In genomic region chrX:162931467-162931866, GRCm38 (mm10) we compare ENCODE assay signal across 26 mouse cellular contexts. TPM values are rescaled to one million over a fixed set of nuclear protein-coding genes. Genes with fewer than 3 reads are reported as not detected.
A peak's percentile ranks its signal among the peaks of the same experiment; 100 is the strongest.
DNase-seq lines count a peak whose midpoint lies in the region; ATAC-seq and TF ChIP-seq lines count a peak whose summit lies in the region.
"Had no signal": no experiment of that assay in that cellular context is flagged by ENCODE, and none has a peak within 500 bp of the region (broad histone marks: within the 10 kb centered on the region; RNA-seq: fewer than 3 reads in every experiment).

No protein-coding gene starts in this region.

- ATAC-seq in heart, embryonic 11.5 days (replicated peaks; ENCODE audit: insufficient number of reproducible peaks, low FRiP score, low TSS enrichment) = no peak
- ATAC-seq in liver, embryonic 16.5 days (ENCODE audit: low read depth) = peak; percentile 24; the same call in 1 of the 2 replicates
- no peak for ATAC-seq in liver, embryonic 11.5 days (replicated peaks; ENCODE audit: low FRiP score)
- ATAC-seq in stomach, postnatal 0 days (ENCODE audit: low FRiP score, low TSS enrichment) = peak; percentile 89
- ATAC-seq: activated CD4-positive, CD25-positive, alpha-beta regulatory T cell, adult 4 months; CD4-positive, CD25-positive, alpha-beta regulatory T cell, adult 4 months; forebrain, embryonic 13.5 days; forebrain, embryonic 15.5 days; Patski had no signal

- no peak overlapping the region for H3K4me2 ChIP-seq in heart, embryonic 11.5 days
- H3K4me2 ChIP-seq in liver, embryonic 16.5 days (ENCODE audit: low read depth, low read length) = no peak overlapping the region
- H3K4me2 ChIP-seq in liver, embryonic 11.5 days = no peak overlapping the region
- H3K4me2 ChIP-seq in stomach, postnatal 0 days (replicated peaks; ENCODE audit: low read depth) = no peak overlapping the region
- H3K4me2 ChIP-seq: embryonic facial prominence, embryonic 12.5 days; forebrain, embryonic 13.5 days; forebrain, embryonic 15.5 days had no signal

- no peak overlapping the region for H3K27ac ChIP-seq in heart, embryonic 11.5 days (ENCODE audit: low read depth, low read length)
- no peak overlapping the region for H3K27ac ChIP-seq in liver, embryonic 16.5 days (ENCODE audit: low read length)
- H3K27ac ChIP-seq in liver, embryonic 11.5 days (ENCODE audit: low read depth, low read length) = no peak overlapping the region
- H3K27ac ChIP-seq in stomach, postnatal 0 days (replicated peaks) = no peak overlapping the region
- H3K27ac ChIP-seq: embryonic facial prominence, embryonic 10.5 days; embryonic facial prominence, embryonic 12.5 days; forebrain, embryonic 13.5 days; forebrain, embryonic 15.5 days had no signal

- no peak overlapping the region for H3K4me3 ChIP-seq in heart, embryonic 11.5 days (ENCODE audit: low read depth, low read length)
- no peak overlapping the region for H3K4me3 ChIP-seq in liver, embryonic 16.5 days (ENCODE audit: low read depth, low read length)
- H3K4me3 ChIP-seq in liver, embryonic 11.5 days (ENCODE audit: low read depth, low read length) = no peak overlapping the region
- H3K4me3 ChIP-seq in stomach, postnatal 0 days (ENCODE audit: low read depth, low read length) = no peak overlapping the region
- H3K4me3 ChIP-seq: embryonic facial prominence, embryonic 10.5 days; embryonic facial prominence, embryonic 12.5 days; forebrain, embryonic 13.5 days; forebrain, embryonic 15.5 days had no signal

- no peaks in the 10 kb centered on the region for H3K36me3 ChIP-seq in heart, embryonic 11.5 days (ENCODE audit: control insufficient read depth, insufficient read depth, low read length)
- H3K36me3 ChIP-seq in liver, embryonic 16.5 days (ENCODE audit: control insufficient read depth, insufficient read depth) = no peaks in the 10 kb centered on the region
- no peaks in the 10 kb centered on the region; the same call in 1 of the 2 replicates for H3K36me3 ChIP-seq in liver, embryonic 11.5 days (ENCODE audit: control insufficient read depth, insufficient read depth, low read length)
- H3K36me3 ChIP-seq in stomach, postnatal 0 days (ENCODE audit: control insufficient read depth, insufficient read depth, low read length) = no peaks in the 10 kb centered on the region

- H3K9ac ChIP-seq in heart, embryonic 11.5 days (ENCODE audit: low read depth, low read length) = no peak overlapping the region
- H3K9ac ChIP-seq in liver, embryonic 16.5 days (ENCODE audit: low read depth, low read length) = no peak overlapping the region
- no peak overlapping the region for H3K9ac ChIP-seq in liver, embryonic 11.5 days (ENCODE audit: low read depth, low read length)
- no peak overlapping the region for H3K9ac ChIP-seq in stomach, postnatal 0 days (ENCODE audit: low read length)
- H3K9ac ChIP-seq: embryonic facial prominence, embryonic 12.5 days; forebrain, embryonic 13.5 days; forebrain, embryonic 15.5 days had no signal

- TF ChIP-seq EP300 in stomach, postnatal 0 days (optimal IDR thresholded peaks at IDR 0.05) = no peak

- H3K9me3 ChIP-seq in heart, embryonic 11.5 days (replicated peaks; ENCODE audit: control insufficient read depth, low read length) = no peaks in the 10 kb centered on the region
- H3K9me3 ChIP-seq in liver, embryonic 16.5 days (replicated peaks; ENCODE audit: control insufficient read depth, low read length) = no peaks in the 10 kb centered on the region
- H3K9me3 ChIP-seq in liver, embryonic 11.5 days (ENCODE audit: control insufficient read depth, low read length) = no peaks in the 10 kb centered on the region
- H3K9me3 ChIP-seq in stomach, postnatal 0 days (ENCODE audit: control insufficient read depth, low read length) = no peaks in the 10 kb centered on the region
- H3K9me3 ChIP-seq: embryonic facial prominence, embryonic 10.5 days; embryonic facial prominence, embryonic 12.5 days; forebrain, embryonic 13.5 days; forebrain, embryonic 15.5 days; G1E had no signal

- WGBS in heart, embryonic 11.5 days (ENCODE audit: insufficient replicate concordance) = 85% methylated on average over 2 of the region's 2 CpGs
- WGBS in liver, embryonic 16.5 days (ENCODE audit: insufficient replicate concordance) = 62% methylated on average over 2 of the region's 2 CpGs
- 79% methylated on average over 2 of the region's 2 CpGs for WGBS in liver, embryonic 11.5 days
- WGBS in stomach, postnatal 0 days = 75% methylated on average over 2 of the region's 2 CpGs

- H3K27me3 ChIP-seq in heart, embryonic 11.5 days (ENCODE audit: control insufficient read depth, insufficient read depth, low read length) = no peaks in the 10 kb centered on the region
- H3K27me3 ChIP-seq in liver, embryonic 16.5 days (ENCODE audit: control insufficient read depth, insufficient read depth, low read depth, low read length) = no peaks in the 10 kb centered on the region; the same call in 1 of the 2 replicates
- no peaks in the 10 kb centered on the region for H3K27me3 ChIP-seq in liver, embryonic 11.5 days (replicated peaks; ENCODE audit: control insufficient read depth, insufficient read depth, low read length)
- H3K27me3 ChIP-seq in stomach, postnatal 0 days (ENCODE audit: control insufficient read depth, insufficient read depth, low read length) = no peaks in the 10 kb centered on the region
- H3K27me3 ChIP-seq: CH12.LX; embryonic facial prominence, embryonic 12.5 days; forebrain, embryonic 13.5 days; forebrain, embryonic 15.5 days; Patski had no signal

- peak; percentile 8 for DNase-seq in heart, adult 11 months
- no peak for DNase-seq in liver, embryonic 11.5 days (ENCODE audit: low spot score)
- DNase-seq in stomach, postnatal 0 days (ENCODE audit: low spot score) = peak; percentile 12
- DNase-seq: adrenal gland, adult 8-10 months; adrenal gland, postnatal 14 days; adrenal gland, postnatal 36 days; B cell, adult 2 months; cerebellum, adult 11-12 months; cerebellum, adult 2 months; cerebellum, adult 9-10 months; cerebellum, postnatal 10 days; cerebellum, postnatal 25 days had no signal

- no peaks in the 10 kb centered on the region for H3K4me1 ChIP-seq in heart, embryonic 11.5 days (ENCODE audit: control insufficient read depth, insufficient read depth, low read length)
- no peaks in the 10 kb centered on the region for H3K4me1 ChIP-seq in liver, embryonic 16.5 days (ENCODE audit: control insufficient read depth, low read depth, low read length)
- no peaks in the 10 kb centered on the region for H3K4me1 ChIP-seq in liver, embryonic 11.5 days (replicated peaks; ENCODE audit: control insufficient read depth, insufficient read depth, low read length)
- no peaks in the 10 kb centered on the region for H3K4me1 ChIP-seq in stomach, postnatal 0 days (replicated peaks; ENCODE audit: control insufficient read depth, insufficient read depth)
- H3K4me1 ChIP-seq: embryonic facial prominence, embryonic 10.5 days; embryonic facial prominence, embryonic 12.5 days; forebrain, embryonic 13.5 days; forebrain, embryonic 15.5 days had no signal

- TF ChIP-seq CTCF in stomach, postnatal 0 days (IDR thresholded peaks at IDR 0.05; ENCODE audit: low read depth) = no peak

RNA-seq across cellular contexts. Expression of gene Ctps2, which starts 30.4 kb away (rescaled TPM):
- polyA plus RNA-seq in heart, embryonic 11.5 days (2014; fragmentation: Nextera tagmentation; extraction: Ambion mirVana) = 57.5 and 69.2 TPM in 2 replicates
- polyA plus RNA-seq in liver, embryonic 16.5 days (2015; fragmentation: Nextera tagmentation; extraction: Ambion mirVana) = 45.8 and 51.5 TPM in 2 replicates
- 73.4 and 92.3 TPM in 2 replicates for polyA plus RNA-seq in liver, embryonic 11.5 days (2014; fragmentation: Nextera tagmentation; extraction: Ambion mirVana)
- 39.1 and 40.9 TPM in 2 replicates for polyA plus RNA-seq in stomach, postnatal 0 days (2015; fragmentation: Nextera tagmentation; extraction: Ambion mirVana)

RNA-seq across cellular contexts. Expression of gene S100g, which starts 32.9 kb away (rescaled TPM):
- 0.63 TPM in 1 of 2 replicates, not detected in the other for polyA plus RNA-seq in heart, embryonic 11.5 days (2014; fragmentation: Nextera tagmentation; extraction: Ambion mirVana)
- polyA plus RNA-seq in liver, embryonic 16.5 days (2015; fragmentation: Nextera tagmentation; extraction: Ambion mirVana) = 9.9 and 13.4 TPM in 2 replicates
- 1.6 and 2.0 TPM in 2 replicates for polyA plus RNA-seq in liver, embryonic 11.5 days (2014; fragmentation: Nextera tagmentation; extraction: Ambion mirVana)
- polyA plus RNA-seq in stomach, postnatal 0 days (2015; fragmentation: Nextera tagmentation; extraction: Ambion mirVana) = 235 and 318 TPM in 2 replicates
- polyA plus RNA-seq: cortical plate, adult 2 months; embryonic facial prominence, embryonic 10.5 days; embryonic facial prominence, embryonic 12.5 days; embryonic facial prominence, embryonic 14.5 days; forebrain, embryonic 11.5 days; forebrain, embryonic 13.5 days; G1E had no signal

RNA-seq across cellular contexts. Expression of gene Syap1, which starts 43.2 kb away (rescaled TPM):
- 30.9 and 33.0 TPM in 2 replicates for polyA plus RNA-seq in heart, embryonic 11.5 days (2014; fragmentation: Nextera tagmentation; extraction: Ambion mirVana)
- polyA plus RNA-seq in liver, embryonic 16.5 days (2015; fragmentation: Nextera tagmentation; extraction: Ambion mirVana) = 11.7 and 12.3 TPM in 2 replicates
- polyA plus RNA-seq in liver, embryonic 11.5 days (2014; fragmentation: Nextera tagmentation; extraction: Ambion mirVana) = 27.0 and 28.2 TPM in 2 replicates
- 40.6 and 43.3 TPM in 2 replicates for polyA plus RNA-seq in stomach, postnatal 0 days (2015; fragmentation: Nextera tagmentation; extraction: Ambion mirVana)

Comparison
In these comparisons a context has a peak if more than half of its experiments do, and no peak if none do; other contexts are left out.
1. ATAC-seq: peak in liver, embryonic 16.5 days (single experiment) and stomach, postnatal 0 days (single experiment); none in heart, embryonic 11.5 days (single experiment) and liver, embryonic 11.5 days (single experiment).
2. RNA of gene S100g, which starts 32.9 kb away (polyA plus RNA-seq): 235 to 318 TPM in stomach, postnatal 0 days; 9.9 to 13.4 TPM in liver, embryonic 16.5 days, 1.6 to 2.0 TPM in liver, embryonic 11.5 days and 0.63 TPM in heart, embryonic 11.5 days; every median in the first group is over 10 times any median in the second.